Mouse (Mus musculus): ENCODE measurements at regions not wholly inside any gene's neighbourhood (a gene's known extent, or its start where the extent isn't known, plus 50 kb on each side); places are given as distances from the start of the nearest gene placed in this dataset.

- in situ Hi-C loops (cut with MboI, MseI), result loop anchor here (25.0 kb wide), 1 partner anchor 814 kb away; no protein-coding TSS in a partner anchor
Observed at GRCm38 (mm10) chr9:73173589-73174247, 60.5 kb downstream of the Rsl24d1 start.

GRCm38 (mm10) chr9:73176645-73177044 is 63.4 kb downstream of the Rsl24d1 start:
- in situ Hi-C loops (cut with MboI, MseI), result no loop called here

- in situ Hi-C loops (cut with MboI, MseI), result no loop called here
Observed at GRCm38 (mm10) chr9:73183356-73183755, 70.1 kb downstream of the Rsl24d1 start.

GRCm38 (mm10) chr9:73184908-73185307 is 71.7 kb downstream of the Rsl24d1 start:
- in situ Hi-C loops (cut with MboI, MseI), result no loop called here

- in situ Hi-C loops (cut with MboI, MseI), result no loop called here
Observed at GRCm38 (mm10) chr9:73192271-73192785, 79.1 kb downstream of the Rsl24d1 start.

- in situ Hi-C loops (cut with MboI, MseI), result no loop called here
Observed at GRCm38 (mm10) chr9:73198261-73199085, 85.2 kb downstream of the Rsl24d1 start.

GRCm38 (mm10) chr9:73223111-73223510 is 109.9 kb downstream of the Rsl24d1 start:
- in situ Hi-C loops (cut with MboI, MseI), result no loop called here

- in situ Hi-C loops (cut with MboI, MseI), result no loop called here
Observed at GRCm38 (mm10) chr9:73240188-73240587, 127.0 kb downstream of the Rsl24d1 start.

- in situ Hi-C loops (cut with MboI, MseI), result no loop called here
Observed at GRCm38 (mm10) chr9:73242521-73243308, 129.5 kb downstream of the Rsl24d1 start.

GRCm38 (mm10) chr9:73244177-73244576 is 131.0 kb downstream of the Rsl24d1 start:
- in situ Hi-C loops (cut with MboI, MseI), result no loop called here

- in situ Hi-C loops (cut with MboI, MseI), result no loop called here
Observed at GRCm38 (mm10) chr9:73245524-73245923, 132.3 kb downstream of the Rsl24d1 start.

- in situ Hi-C loops (cut with MboI, MseI), result no loop called here
Observed at GRCm38 (mm10) chr9:73258171-73258570, 144.9 kb downstream of the Rsl24d1 start.

GRCm38 (mm10) chr9:73258640-73259039 is 145.4 kb downstream of the Rsl24d1 start:
- in situ Hi-C loops (cut with MboI, MseI), result no loop called here

GRCm38 (mm10) chr9:73262711-73263110 is 149.5 kb downstream of the Rsl24d1 start:
- in situ Hi-C loops (cut with MboI, MseI), result no loop called here

GRCm38 (mm10) chr9:73270249-73270648 is 157.0 kb downstream of the Rsl24d1 start:
- in situ Hi-C loops (cut with MboI, MseI), result no loop called here

GRCm38 (mm10) chr9:73272614-73273013 is 159.4 kb downstream of the Rsl24d1 start:
- in situ Hi-C loops (cut with MboI, MseI), result no loop called here

- in situ Hi-C loops (cut with MboI, MseI), result no loop called here
Observed at GRCm38 (mm10) chr9:73273681-73274080, 160.5 kb downstream of the Rsl24d1 start.

GRCm38 (mm10) chr9:73275671-73276070 is 162.4 kb downstream of the Rsl24d1 start:
- in situ Hi-C loops (cut with MboI, MseI), result no loop called here

GRCm38 (mm10) chr9:73295287-73295686 is 182.1 kb downstream of the Rsl24d1 start:
- in situ Hi-C loops (cut with MboI, MseI), result no loop called here

- in situ Hi-C loops (cut with MboI, MseI), result no loop called here
Observed at GRCm38 (mm10) chr9:73302156-73302918, 189.1 kb downstream of the Rsl24d1 start.

- in situ Hi-C loops (cut with MboI, MseI), result no loop called here
Observed at GRCm38 (mm10) chr9:73317048-73317447, 203.8 kb downstream of the Rsl24d1 start.

Data from regulatory T cell (primary cell).